Comparison of ENCODE assay signal across 8 mouse cellular contexts in the genomic region with DNA sequence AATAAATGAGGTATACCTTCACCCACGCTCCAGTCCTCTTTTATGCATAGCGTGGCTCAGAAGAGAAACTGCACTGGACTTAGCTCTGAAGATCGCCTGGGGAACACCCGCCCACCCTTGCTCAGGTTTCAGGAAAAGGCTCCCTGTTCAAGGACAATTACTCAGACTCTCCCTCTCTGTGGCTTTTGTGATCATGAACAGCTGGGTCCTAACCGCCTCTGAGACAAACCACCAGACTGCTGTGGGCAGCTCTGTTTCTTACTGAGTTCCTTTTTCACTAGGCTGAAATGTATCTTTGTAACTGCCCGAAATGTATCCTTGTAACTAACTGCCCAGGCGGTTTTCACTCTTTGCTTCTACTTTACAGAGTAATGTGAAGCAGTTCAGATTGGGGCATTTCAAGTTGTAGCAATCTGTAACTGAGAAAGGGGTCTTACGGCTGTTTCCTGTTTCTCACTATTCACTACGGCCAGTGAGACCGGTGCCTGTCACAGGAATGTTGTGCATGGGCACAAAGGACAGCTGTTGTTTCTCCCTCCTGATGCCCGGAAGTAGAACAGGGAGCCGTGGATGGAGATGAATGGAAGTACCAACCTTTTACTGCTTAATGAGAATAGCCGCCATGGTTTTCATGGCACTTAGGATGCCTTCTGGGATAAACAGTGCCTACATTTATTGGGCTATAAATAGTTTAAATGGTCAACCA. TPM values are rescaled to one million over a fixed set of nuclear protein-coding genes. Genes with fewer than 3 reads are reported as not detected.
DNase-seq lines count a peak whose midpoint lies in the region; ATAC-seq and TF ChIP-seq lines count a peak whose summit lies in the region.

No protein-coding gene starts in this region.

- H3K27me3 ChIP-seq in heart, embryonic 15.5 days = no peaks in the 10 kb centered on the region
- H3K27me3 ChIP-seq in heart, adult 2 months (ENCODE audit: control insufficient read depth, insufficient read depth, low read length) = no peaks in the 10 kb centered on the region

- no peak for TF ChIP-seq POLR2A in heart, adult 2 months (IDR thresholded peaks at IDR 0.05; ENCODE audit: insufficient read depth, low read depth, low read length)
- TF ChIP-seq POLR2A in bone marrow macrophage, adult 2 months (IDR thresholded peaks at IDR 0.05; ENCODE audit: borderline replicate concordance, low read depth, low read length) = no peak

- no peaks in the 10 kb centered on the region; the same call in 1 of the 2 replicates for H3K36me3 ChIP-seq in heart, embryonic 15.5 days
- no peaks in the 10 kb centered on the region for H3K36me3 ChIP-seq in heart, adult 2 months (ENCODE audit: control insufficient read depth, insufficient read depth, low read length)

- 0 out of 2 replicates have a peak overlapping the region, but pooled peaks have one; percentile 10 for H3K4me2 ChIP-seq in heart, embryonic 15.5 days

- no peak for TF ChIP-seq CTCF in heart, adult 2 months (IDR thresholded peaks at IDR 0.05)
- no peak for TF ChIP-seq CTCF in bone marrow macrophage, adult 2 months (IDR thresholded peaks at IDR 0.05; ENCODE audit: low read depth, low read length)
- no peak for TF ChIP-seq CTCF in left cerebral cortex, adult 2 months (IDR thresholded peaks at IDR 0.05)

- H3K4me1 ChIP-seq in heart, embryonic 15.5 days (replicated peaks) = peaks cover 12% of the 10 kb centered on the region
- H3K4me1 ChIP-seq in heart, adult 2 months (ENCODE audit: control insufficient read depth, insufficient read depth, low read length) = peaks cover 7% of the 10 kb centered on the region
- peaks cover 11% of the 10 kb centered on the region for H3K4me1 ChIP-seq in bone marrow macrophage, adult 2 months (ENCODE audit: control insufficient read depth, insufficient read depth, low read length)

- 0 out of 2 replicates have a peak, but pooled peaks have one; percentile 27 for ATAC-seq in heart, embryonic 15.5 days (replicated peaks; ENCODE audit: insufficient number of reproducible peaks, insufficient read depth, low FRiP score, low read depth)

- no peak overlapping the region for H3K4me3 ChIP-seq in heart, embryonic 15.5 days
- H3K4me3 ChIP-seq in heart, adult 2 months = no peak overlapping the region
- peak overlapping the region; percentile 27; the same call in 1 of the 2 replicates for H3K4me3 ChIP-seq in bone marrow macrophage, adult 2 months (ENCODE audit: insufficient read depth, low read length)
- H3K4me3 ChIP-seq in left cerebral cortex, adult 2 months = no peak overlapping the region

- H3K79me2 ChIP-seq in heart, adult 2 months (replicated peaks; ENCODE audit: control insufficient read depth, insufficient read depth, low read length) = no peaks in the 10 kb centered on the region

- WGBS in heart, embryonic 15.5 days = 59% methylated on average over 13 of the region's 13 CpGs
- 51% methylated on average over 13 of the region's 13 CpGs for WGBS in heart, adult 2 months

- H3K9me3 ChIP-seq in heart, embryonic 15.5 days (replicated peaks) = no peaks in the 10 kb centered on the region

- peak overlapping the region; percentile 62 for H3K27ac ChIP-seq in heart, embryonic 15.5 days
- H3K27ac ChIP-seq in heart, adult 2 months = no peak overlapping the region; the same call in 1 of the 2 replicates
- H3K27ac ChIP-seq in bone marrow macrophage, adult 2 months (ENCODE audit: insufficient read depth, low read depth, low read length) = peak overlapping the region; percentile 15; the same call in 1 of the 2 replicates
- H3K27ac ChIP-seq in left cerebral cortex, adult 2 months = peak overlapping the region; percentile 41

- no peak for TF ChIP-seq EP300 in heart, adult 2 months (IDR thresholded peaks at IDR 0.05; ENCODE audit: insufficient read depth, low read depth, low read length)

- H3K9ac ChIP-seq in heart, embryonic 15.5 days = no peak overlapping the region
- no peak overlapping the region for H3K9ac ChIP-seq in heart, adult 2 months (ENCODE audit: low read depth, low read length)

- intact Hi-C loops in heart, adult 2 months (cut with DNase I) = no loop called here
- intact Hi-C loops in left cerebral cortex, adult 2 months (cut with DNase I) = loop anchor here (5.0 kb wide), 2 partner anchors 55 to 225 kb away; no protein-coding TSS in a partner anchor

- no peak for DNase-seq in heart, adult 2 months
- DNase-seq in 3T3-L1 (ENCODE audit: low read depth, low spot score) = peak; percentile 78
- peak; percentile 33 to 52 for DNase-seq in left cerebral cortex, adult 2 months (ENCODE audit: extremely low spot score in 1 of 2, low spot score in 2 of 2)
- peak; percentile 77 for DNase-seq in telencephalon, adult 2 months (ENCODE audit: low read depth, low spot score)
- no peak for DNase-seq in gastrocnemius, postnatal 4 days (ENCODE audit: low spot score in 2 of 2)
- no peak for DNase-seq in cerebellum, adult 9-11 months

RNA-seq across cellular contexts. Expression of a gene that starts 59.3 kb away (rescaled TPM):
- polyA plus RNA-seq in heart, embryonic 15.5 days (2015; fragmentation: Nextera tagmentation; extraction: Ambion mirVana) = 24.9 and 33.7 TPM in 2 replicates
- 1 to 10 TPM; 2.8 to 4.0 TPM for total RNA-seq in heart, adult 2 months (2021)
- polyA plus RNA-seq in heart, adult 2 months (2012; rRNA removed) = 3.5 and 9.6 TPM in 2 replicates
- polyA plus RNA-seq in bone marrow macrophage, adult 2 months (2012; ENCODE audit: insufficient read depth, insufficient read length, missing spikeins) = 50.4 and 54.7 TPM in 2 replicates
- total RNA-seq in left cerebral cortex, adult 2 months (2021) = 10 to 100 TPM; 12.5 to 15.9 TPM
- 10 to 100 TPM; 80.6 to 93.8 TPM for total RNA-seq in gastrocnemius, postnatal 4 days (2021)

Comparison
In these comparisons a context has a peak if more than half of its experiments do, and no peak if none do; other contexts are left out.
1. DNase-seq: peak in 3T3-L1 (single experiment), left cerebral cortex, adult 2 months (2 of 2) and telencephalon, adult 2 months (single experiment); none in heart, adult 2 months (0 of 2), gastrocnemius, postnatal 4 days (0 of 2) and cerebellum, adult 9-11 months (single experiment).
2. RNA of a gene that starts 59.3 kb away (total RNA-seq): 80.6 to 93.8 TPM in gastrocnemius, postnatal 4 days; 12.5 to 15.9 TPM in left cerebral cortex, adult 2 months and 2.8 to 4.0 TPM in heart, adult 2 months; every median in the first group is over 4 times any median in the second.